Mouse (Mus musculus) embryonic fibroblast, embryonic 13.5 days (primary cell): ENCODE data around the gene Ugt1a6b.

Experiments
- CTCF ChIP-seq: IDR thresholded peaks from 2 replicates; pipeline ENCODE4 v1.5.1; 2011; ENCODE audit warnings: mild to moderate bottlenecking, control low read depth, low read length, moderate library complexity, borderline replicate concordance; ENCODE audit not compliant: insufficient read depth
- POLR2A ChIP-seq: IDR thresholded peaks from 2 replicates; pipeline ENCODE4 v1.6.1; 2011; ENCODE audit warnings: low read depth, mild to moderate bottlenecking, control low read depth, low read length, moderate library complexity

DNA sequence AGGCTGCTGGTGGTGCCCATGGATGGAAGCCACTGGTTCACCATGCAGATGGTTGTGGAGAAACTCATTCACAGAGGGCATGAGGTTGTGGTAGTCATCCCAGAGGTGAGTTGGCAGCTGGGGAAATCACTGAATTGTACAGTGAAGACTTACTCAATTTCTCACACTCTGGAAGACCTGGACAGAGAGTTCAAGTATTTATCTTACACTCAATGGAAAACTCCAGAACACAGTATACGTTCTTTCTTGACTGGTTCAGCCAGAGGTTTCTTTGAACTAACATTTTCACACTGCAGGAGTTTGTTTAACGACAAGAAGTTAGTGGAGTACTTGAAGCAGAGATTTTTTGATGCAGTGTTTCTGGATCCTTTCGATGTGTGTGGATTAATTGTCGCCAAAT, 32.1 kb upstream of the Ugt1a6b start:
- TF ChIP-seq CTCF (no peak), POLR2A (no peak)
